Mouse (Mus musculus): ENCODE measurements at regions not wholly inside any gene's neighbourhood (a gene's known extent, or its start where the extent isn't known, plus 50 kb on each side); places are given as distances from the start of the nearest gene placed in this dataset.

GRCm38 (mm10) chr4:39926021-39926591, 216.8 kb upstream of the Aco1 start:
- DNase-seq: no peak

GRCm38 (mm10) chr4:39926594-39926993, 216.3 kb upstream of the Aco1 start:
- DNase-seq: no peak

GRCm38 (mm10) chr4:39928491-39928890, 214.4 kb upstream of the Aco1 start:
- no peak for DNase-seq

- no peak for DNase-seq
Observed at GRCm38 (mm10) chr4:39934025-39934708, 208.7 kb upstream of the Aco1 start.

GRCm38 (mm10) chr4:39958687-39959086, 184.2 kb upstream of the Aco1 start:
- no peak for DNase-seq

GRCm38 (mm10) chr4:39967938-39968337, 174.9 kb upstream of the Aco1 start:
- DNase-seq: no peak

GRCm38 (mm10) chr4:39991358-39991757, 151.5 kb upstream of the Aco1 start:
- DNase-seq: no peak

GRCm38 (mm10) chr4:39991851-39992250, 151.0 kb upstream of the Aco1 start:
- DNase-seq: no peak

- no peak for DNase-seq
Observed at GRCm38 (mm10) chr4:39998771-39999422, 144.0 kb upstream of the Aco1 start.

GRCm38 (mm10) chr4:40014666-40015065, 128.2 kb upstream of the Aco1 start:
- peak; percentile 63 for DNase-seq

- DNase-seq: no peak
Observed at GRCm38 (mm10) chr4:40016856-40017255, 126.0 kb upstream of the Aco1 start.

- DNase-seq: peak; percentile 21
Observed at GRCm38 (mm10) chr4:40018208-40018607, 124.7 kb upstream of the Aco1 start.

- DNase-seq: no peak
Observed at GRCm38 (mm10) chr4:40031361-40031760, 111.5 kb upstream of the Aco1 start.

GRCm38 (mm10) chr4:40047846-40048245, 95.0 kb upstream of the Aco1 start:
- DNase-seq: peak; percentile 6

GRCm38 (mm10) chr4:40049086-40049485, 93.8 kb upstream of the Aco1 start:
- DNase-seq: no peak

GRCm38 (mm10) chr4:40051848-40052247, 91.0 kb upstream of the Aco1 start:
- no peak for DNase-seq

- no peak for DNase-seq
Observed at GRCm38 (mm10) chr4:40053391-40053790, 89.5 kb upstream of the Aco1 start.

GRCm38 (mm10) chr4:40063751-40064456, 79.0 kb upstream of the Aco1 start:
- no peak for DNase-seq

- no peak for DNase-seq
Observed at GRCm38 (mm10) chr4:40064457-40064836, 78.4 kb upstream of the Aco1 start.

- DNase-seq: no peak
Observed at GRCm38 (mm10) chr4:40070959-40071634, 71.8 kb upstream of the Aco1 start.

GRCm38 (mm10) chr4:40081035-40081434, 61.8 kb upstream of the Aco1 start:
- no peak for DNase-seq

GRCm38 (mm10) chr4:40090295-40090694, 52.6 kb upstream of the Aco1 start:
- no peak for DNase-seq

All from gastrocnemius, postnatal 10 days (tissue).